Mouse (Mus musculus) liver, adult 2 months (tissue): ENCODE results near the gene Slc35e2.

Source experiments
- CTCF ChIP-seq: fragments of 200-500 bp; IDR thresholded peaks from 2 replicates; pipeline ENCODE4 v1.5.1; 2011; ENCODE audit warnings: low read depth, low read length, control low read depth
- POLR2A ChIP-seq: fragments of 200-500 bp; IDR thresholded peaks from 2 replicates; pipeline ENCODE4 v1.6.1; 2011; ENCODE audit warnings: low read length, control low read depth; ENCODE audit not compliant: insufficient read depth; ENCODE audit errors: extremely low read depth

DNA sequence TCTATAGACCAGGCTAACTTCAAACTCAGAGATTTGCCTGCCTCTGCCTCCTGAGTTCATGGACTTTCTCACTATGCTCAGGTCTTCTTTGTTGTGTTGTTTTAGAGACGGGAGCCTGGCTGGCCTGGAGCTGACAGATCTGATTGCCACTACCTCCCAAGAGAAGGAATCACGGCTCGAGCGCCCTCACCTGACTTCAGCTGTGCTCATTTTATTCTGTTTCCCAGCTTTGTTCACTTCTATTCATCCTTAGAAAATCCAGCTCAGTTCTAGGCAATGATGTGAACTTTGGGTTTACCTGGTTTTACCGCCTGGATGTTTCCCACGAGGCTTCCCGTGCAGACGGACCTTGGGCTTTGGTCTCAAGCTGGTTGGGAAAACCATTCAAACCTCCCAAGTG is 25.7 kb upstream of the Slc35e2 start:
- TF ChIP-seq POLR2A = no peak
- TF ChIP-seq CTCF = no peak
